Mouse (Mus musculus) embryonic fibroblast, embryonic 13.5 days (primary cell): ENCODE measurements around the gene Igfbp6. TPM values are rescaled to one million over a fixed set of nuclear protein-coding genes. Genes with fewer than 3 reads are reported as not detected.
A peak's percentile ranks its signal among the peaks of the same experiment; 100 is the strongest.

Source experiments
- H3K27ac ChIP-seq: 2 replicates; pipeline ENCODE4 v1.5.1; 2012; ENCODE audit warnings: low read length, control low read depth, inconsistent platforms; ENCODE audit not compliant: insufficient read depth
- H3K4me1 ChIP-seq: 2 replicates; pipeline ENCODE4 v1.6.1; 2011; ENCODE audit warnings: low read length; ENCODE audit not compliant: control insufficient read depth, insufficient read depth
- H3K4me3 ChIP-seq: 2 replicates; pipeline ENCODE4 v1.5.1; 2011; ENCODE audit warnings: mild to moderate bottlenecking, control low read depth, low read length; ENCODE audit not compliant: insufficient read depth
- CTCF ChIP-seq: IDR thresholded peaks from 2 replicates; pipeline ENCODE4 v1.5.1; 2011; ENCODE audit warnings: mild to moderate bottlenecking, control low read depth, low read length, moderate library complexity, borderline replicate concordance; ENCODE audit not compliant: insufficient read depth
- POLR2A ChIP-seq: IDR thresholded peaks from 2 replicates; pipeline ENCODE4 v1.6.1; 2011; ENCODE audit warnings: low read depth, mild to moderate bottlenecking, control low read depth, low read length, moderate library complexity
- polyA plus RNA-seq: library from polyadenylated mRNA; stranded (reverse); fragments of >200 nt; gene quantifications from 2 replicates; pipeline ENCODE4 v1.2.4, GENCODE M21; 2011; ENCODE audit warnings: low read depth; ENCODE audit not compliant: missing spikeins, insufficient read length

Gene Igfbp6
- polyA plus RNA-seq, 1 experiment: 43.0 TPM

DNA sequence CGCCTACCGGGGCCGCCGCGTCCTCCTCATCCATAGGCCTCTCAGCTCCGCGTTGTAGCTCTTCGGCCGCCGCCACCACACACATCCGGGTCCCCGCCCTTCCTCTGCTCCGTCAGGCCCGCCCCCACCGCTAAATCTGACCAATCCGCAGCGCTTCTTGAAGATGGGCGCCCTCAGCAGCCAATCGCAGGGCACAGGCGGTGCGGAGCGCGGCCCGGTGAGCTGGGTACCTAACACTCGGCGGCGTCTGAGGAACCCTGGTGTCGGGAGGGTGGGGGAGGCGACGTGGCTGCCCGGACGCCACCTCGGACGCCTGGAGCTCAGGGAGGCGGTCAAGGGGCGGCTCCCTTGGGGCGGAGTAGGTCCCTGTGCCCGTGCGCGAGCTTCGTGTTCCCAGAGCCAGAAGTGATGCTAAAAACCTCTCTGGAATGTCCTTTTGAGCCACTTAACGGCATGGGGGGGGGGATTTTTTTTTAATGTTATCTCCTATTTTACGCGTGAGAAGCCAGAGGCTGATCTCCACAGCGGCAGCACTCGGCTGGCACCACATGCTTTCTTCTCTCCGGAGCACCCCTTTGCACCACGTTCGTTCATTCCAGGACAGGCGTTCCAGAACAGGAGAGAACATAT lies 7.9 kb upstream of the Igfbp6 start, which contains the start of gene Spryd3:
Gene Spryd3 (minus strand): TSS at position 106 of the 630 bp plus-strand sequence.
- Histone ChIP-seq H3K4me1 (no peaks in the 10 kb centered on the region), H3K27ac (peak within 1 kb of the TSS; percentile 89), H3K4me3 (peak within 1 kb of the TSS; percentile 91)
- TF ChIP-seq CTCF: no peak
- TF ChIP-seq POLR2A: peak; percentile 73

DNA sequence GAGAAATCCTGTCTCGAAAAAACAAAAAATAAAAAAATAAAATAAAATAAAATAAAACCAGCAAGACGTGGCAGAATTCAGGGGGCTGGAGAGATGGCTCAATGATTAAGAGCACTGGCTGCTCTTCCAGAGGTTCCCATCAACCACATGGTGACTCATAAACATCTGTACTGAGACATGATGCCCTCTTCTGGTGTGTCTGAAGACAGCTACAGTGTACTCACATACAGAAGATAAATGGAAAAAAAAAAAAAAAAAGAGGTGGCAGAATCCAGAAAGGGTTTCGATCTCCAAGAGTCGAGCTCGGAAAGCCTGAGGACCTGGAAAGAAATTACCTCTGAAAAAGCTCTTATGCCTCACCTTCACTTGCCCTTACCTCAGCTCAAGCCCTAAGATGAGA lies 3.0 kb upstream of the Igfbp6 start:
- Histone ChIP-seq H3K27ac (no peak overlapping the region), H3K4me3 (no peak overlapping the region), H3K4me1 (peaks cover 21% of the 10 kb centered on the region)
- TF ChIP-seq CTCF: no peak
- TF ChIP-seq POLR2A: no peak

DNA sequence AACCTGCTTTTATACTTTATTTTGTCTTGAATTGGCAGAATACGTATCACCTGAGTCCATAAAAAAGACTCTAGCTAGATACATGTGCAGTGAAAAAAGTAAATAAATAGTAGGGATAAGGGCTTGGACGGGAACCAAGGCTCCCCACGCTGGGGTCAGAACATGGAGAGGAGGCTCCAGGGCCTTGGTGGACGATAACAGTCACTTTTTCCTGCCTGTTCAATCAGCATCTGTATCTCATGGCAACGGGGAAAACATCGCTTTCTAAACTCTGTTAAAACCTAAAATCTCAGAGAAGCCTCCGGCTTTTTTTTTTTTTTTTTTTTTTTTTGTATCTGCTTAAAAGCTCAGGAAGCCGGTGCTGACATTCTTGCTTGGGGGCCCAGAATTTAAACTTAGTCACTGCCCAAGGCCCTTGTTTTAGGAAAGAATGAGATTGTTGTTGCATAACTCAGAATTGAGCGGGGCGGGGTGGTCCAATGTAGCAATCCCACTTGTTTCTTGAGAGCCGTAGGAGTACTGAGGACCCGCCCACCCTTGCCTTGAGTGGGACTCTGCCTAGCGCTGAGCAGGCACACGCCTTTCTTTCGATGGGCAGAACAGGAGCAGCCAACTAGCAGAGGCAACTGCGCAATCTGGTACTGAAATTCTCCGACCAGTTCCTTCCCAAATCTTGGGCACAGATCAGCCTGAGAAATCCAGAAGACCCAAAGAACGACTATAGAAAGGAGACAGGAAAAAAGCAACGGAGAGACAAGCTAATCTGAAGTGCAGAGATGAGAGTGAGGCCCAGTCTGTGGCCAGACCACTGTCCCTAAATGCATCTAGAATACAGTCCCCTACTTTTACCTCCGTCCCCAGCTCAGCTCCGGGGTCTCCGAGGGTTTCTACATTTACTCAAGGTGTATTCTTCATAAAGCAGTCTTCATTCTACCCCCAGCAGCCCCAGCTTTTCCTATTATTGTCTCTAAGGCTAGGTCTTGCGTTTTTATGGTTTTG lies 949 bp upstream of the Igfbp6 start:
- no peak for TF ChIP-seq CTCF
- TF ChIP-seq POLR2A: peak; percentile 72
- Histone ChIP-seq H3K4me3 (no peak overlapping the region), H3K4me1 (peaks cover 23% of the 10 kb centered on the region), H3K27ac (peak overlapping the region; percentile 60)

DNA sequence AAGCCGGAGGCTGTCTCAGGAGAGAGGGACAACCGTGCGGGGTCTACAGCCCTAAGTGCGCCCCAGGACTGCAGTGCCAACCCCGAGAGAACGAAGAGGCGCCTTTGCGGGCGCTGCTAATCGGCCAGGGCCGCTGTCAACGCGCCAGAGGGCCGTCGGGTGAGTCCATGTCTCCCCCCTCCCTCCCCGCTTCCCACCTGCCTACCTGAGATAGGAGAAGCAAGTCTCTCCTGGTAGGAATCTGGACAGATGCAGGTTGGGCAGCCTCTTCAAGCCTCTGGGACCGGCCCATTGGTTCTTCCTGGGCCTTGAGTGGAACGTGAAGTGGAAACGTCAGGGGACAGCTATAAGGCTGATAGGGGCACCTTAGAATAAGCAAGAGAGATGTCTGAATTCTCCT lies 564 bp downstream of the Igfbp6 start:
- Histone ChIP-seq H3K27ac (peak overlapping the region; percentile 60), H3K4me3 (peak overlapping the region; percentile 42), H3K4me1 (peaks cover 23% of the 10 kb centered on the region)
- no peak for TF ChIP-seq CTCF
- TF ChIP-seq POLR2A: no peak

DNA sequence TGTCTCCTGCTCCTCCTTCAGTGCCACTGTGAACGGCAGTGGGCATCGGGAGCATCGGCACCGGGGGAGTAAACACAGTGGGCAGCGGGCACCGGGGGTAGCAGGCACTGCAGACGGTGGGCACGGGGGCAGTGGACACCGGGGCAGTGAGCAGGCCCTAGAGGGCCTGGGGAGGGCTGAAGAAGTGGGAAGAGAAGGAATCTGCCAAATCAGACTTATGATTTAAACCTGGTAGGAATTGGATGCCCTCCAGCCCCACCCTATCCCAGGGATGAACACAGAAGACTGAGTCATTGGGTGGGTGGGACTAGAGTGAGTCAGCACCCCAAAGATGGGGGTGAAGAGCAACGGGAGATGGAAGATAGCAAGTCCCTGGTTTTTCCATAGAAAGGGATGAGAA lies 1.2 kb downstream of the Igfbp6 start:
- Histone ChIP-seq H3K4me1 (peaks cover 26% of the 10 kb centered on the region), H3K27ac (peak overlapping the region; percentile 60), H3K4me3 (0 out of 2 replicates have a peak overlapping the region, but pooled peaks have one; percentile 42)
- no peak for TF ChIP-seq POLR2A
- no peak for TF ChIP-seq CTCF

DNA sequence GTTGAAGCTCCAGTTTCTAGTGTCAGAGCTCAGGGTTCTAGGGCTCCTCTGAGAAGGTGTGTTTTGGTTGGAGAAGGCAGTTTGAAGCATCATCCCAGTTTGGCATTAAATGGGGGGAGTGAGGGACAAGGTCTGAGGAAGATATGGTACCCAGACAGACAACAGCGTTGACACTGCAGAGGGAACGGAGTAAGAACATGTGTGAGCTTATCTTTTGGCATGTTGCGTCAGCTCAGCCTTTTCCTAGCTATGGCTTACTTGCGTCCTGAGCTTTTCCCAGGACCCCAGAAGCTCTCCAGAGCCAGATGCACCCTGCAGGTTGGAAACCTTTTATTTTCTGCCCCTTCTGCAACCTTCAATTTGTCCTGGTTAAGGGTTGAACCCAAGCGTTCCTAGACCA lies 1.9 kb downstream of the Igfbp6 start:
- H3K4me3 ChIP-seq: no peak overlapping the region
- H3K27ac ChIP-seq: peak overlapping the region; percentile 29
- H3K4me1 ChIP-seq: peaks cover 32% of the 10 kb centered on the region
- TF ChIP-seq POLR2A: no peak
- TF ChIP-seq CTCF: no peak

DNA sequence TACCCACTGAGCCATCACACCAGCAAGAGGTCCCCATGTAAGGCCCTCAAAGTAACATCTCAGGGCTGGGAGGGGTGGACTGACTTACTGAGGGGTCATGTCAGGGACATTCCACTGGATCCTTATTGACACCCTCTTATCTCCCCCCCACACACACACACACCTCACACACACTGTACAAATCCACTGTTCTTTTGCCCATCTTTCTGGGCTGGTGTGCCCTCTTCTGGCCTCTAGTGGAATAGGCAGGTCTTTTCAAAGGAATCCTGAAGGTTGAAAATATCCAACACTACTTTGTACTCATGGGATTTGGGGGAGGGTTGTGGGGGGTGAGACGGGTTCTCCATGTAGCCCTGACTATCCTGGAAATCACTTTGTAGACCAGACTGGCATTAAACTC lies 2.7 kb downstream of the Igfbp6 start:
- Histone ChIP-seq H3K4me3 (no peak overlapping the region), H3K27ac (no peak overlapping the region), H3K4me1 (peaks cover 33% of the 10 kb centered on the region)
- TF ChIP-seq CTCF (peak; percentile 40; the same call in 1 of the 2 replicates), POLR2A (no peak)

DNA sequence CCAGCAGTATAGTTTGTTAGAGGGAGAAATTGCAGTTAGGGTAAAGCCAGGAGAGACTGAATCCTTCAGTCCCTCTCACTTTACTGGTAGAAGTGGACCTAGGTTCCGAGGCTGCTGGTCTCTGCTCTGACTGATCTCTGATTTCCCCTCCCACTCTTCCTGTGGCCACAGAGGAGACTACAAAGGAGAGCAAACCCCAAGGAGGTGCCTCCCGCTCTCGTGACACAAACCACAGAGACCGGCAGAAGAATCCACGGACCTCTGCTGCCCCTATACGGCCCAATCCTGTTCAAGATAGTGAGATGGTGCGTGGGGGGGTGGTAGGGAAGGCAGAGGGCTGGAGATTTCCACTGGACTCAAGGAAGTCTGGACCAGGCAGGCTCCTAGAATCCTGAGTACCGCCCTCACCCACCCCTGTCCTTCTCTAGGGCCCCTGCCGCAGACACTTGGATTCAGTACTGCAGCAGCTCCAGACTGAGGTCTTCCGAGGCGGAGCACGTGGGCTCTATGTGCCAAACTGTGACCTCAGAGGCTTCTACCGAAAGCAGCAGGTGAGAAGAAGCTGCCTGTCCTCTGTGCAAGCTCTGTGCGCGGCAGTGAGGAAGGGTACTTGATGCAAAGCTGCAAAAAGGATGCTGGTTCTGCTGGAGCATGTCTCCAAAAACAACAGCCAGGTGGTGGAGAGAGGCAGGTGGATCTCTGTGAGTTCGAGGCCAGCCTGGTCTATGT lies 3.7 kb downstream of the Igfbp6 start:
- peaks cover 29% of the 10 kb centered on the region for H3K4me1 ChIP-seq
- TF ChIP-seq POLR2A (no peak), CTCF (no peak)
- no peak overlapping the region for H3K4me3 ChIP-seq
- H3K27ac ChIP-seq: peak overlapping the region; percentile 34; the same call in 1 of the 2 replicates

DNA sequence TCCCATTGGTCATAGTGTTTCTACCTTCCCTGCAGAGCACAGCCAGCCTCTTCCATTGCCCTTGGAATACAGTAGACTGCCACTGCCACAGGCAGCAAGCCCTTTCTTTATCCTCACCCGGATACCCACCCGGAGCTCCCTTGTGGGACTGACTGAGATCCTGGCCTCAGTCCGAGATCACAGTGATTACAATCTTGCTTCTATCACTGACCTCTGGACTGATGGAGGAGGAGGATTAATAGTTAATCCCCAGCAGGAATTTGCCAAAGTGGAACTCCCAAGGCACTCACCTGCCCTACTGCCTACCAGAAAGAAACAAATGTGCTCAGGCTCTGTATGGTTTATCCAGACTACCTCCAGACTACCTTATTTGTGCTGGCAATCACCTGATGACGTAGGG lies 5.4 kb downstream of the Igfbp6 start:
- Histone ChIP-seq H3K27ac (no peak overlapping the region), H3K4me1 (peaks cover 22% of the 10 kb centered on the region), H3K4me3 (no peak overlapping the region)
- TF ChIP-seq CTCF: no peak
- no peak for TF ChIP-seq POLR2A
